Mouse (Mus musculus) bone marrow macrophage, adult 2 months (primary cell): ENCODE measurements around the gene Rps23. TPM values are rescaled to one million over a fixed set of nuclear protein-coding genes. Genes with fewer than 3 reads are reported as not detected.
"Not testable (repeated sequence)": the region's sequence is repeated elsewhere in the genome, so short reads cannot be mapped to it uniquely, and the experiment has no call there.

Experiments
- H3K27ac ChIP-seq: 2 replicates; pipeline ENCODE4 v1.5.1; 2012; ENCODE audit warnings: low read depth, low read length; ENCODE audit not compliant: insufficient read depth
- H3K4me1 ChIP-seq: 2 replicates; pipeline ENCODE4 v1.6.1; 2012; ENCODE audit warnings: low read length; ENCODE audit not compliant: control insufficient read depth, insufficient read depth
- H3K4me3 ChIP-seq: 2 replicates; pipeline ENCODE4 v1.5.1; 2012; ENCODE audit warnings: mild to moderate bottlenecking, low read length, moderate library complexity; ENCODE audit not compliant: insufficient read depth
- CTCF ChIP-seq: IDR thresholded peaks from 2 replicates; pipeline ENCODE4 v1.5.1; 2012; ENCODE audit warnings: low read depth, mild to moderate bottlenecking, low read length, moderate library complexity
- POLR2A ChIP-seq: IDR thresholded peaks from 2 replicates; pipeline ENCODE4 v1.6.1; 2012; ENCODE audit warnings: mild to moderate bottlenecking, low read depth, low read length, borderline replicate concordance
- polyA plus RNA-seq: library from polyadenylated mRNA; stranded (reverse); fragments of >200 nt; gene quantifications from 2 replicates; pipeline ENCODE4 v1.2.4, GENCODE M21; 2012; ENCODE audit not compliant: missing spikeins, insufficient read depth, insufficient read length

Gene Rps23
- polyA plus RNA-seq, 1 experiment: 640 TPM

- no peak overlapping the region for H3K4me3 ChIP-seq
- TF ChIP-seq POLR2A (no peak), CTCF (no peak)
- no peak overlapping the region for H3K27ac ChIP-seq
- H3K4me1 ChIP-seq: no peaks in the 10 kb centered on the region
These were observed 15.4 kb upstream of the Rps23 start for GRCm38 (mm10) chr13:90907376-90907775.

- Histone ChIP-seq H3K4me3 (no peak overlapping the region), H3K27ac (no peak overlapping the region), H3K4me1 (no peaks in the 10 kb centered on the region)
- no peak for TF ChIP-seq CTCF
- TF ChIP-seq POLR2A: no peak
These were observed 9.7 kb upstream of the Rps23 start for GRCm38 (mm10) chr13:90912760-90913674.

- Histone ChIP-seq H3K4me3 (no peak overlapping the region), H3K27ac (no peak overlapping the region), H3K4me1 (no peaks in the 10 kb centered on the region)
- TF ChIP-seq CTCF: no peak
- TF ChIP-seq POLR2A: no peak
These were observed 9.0 kb upstream of the Rps23 start for GRCm38 (mm10) chr13:90913675-90914192.

- TF ChIP-seq POLR2A: no peak
- no peak for TF ChIP-seq CTCF
- H3K27ac ChIP-seq: no peak overlapping the region
- H3K4me3 ChIP-seq: no peak overlapping the region
- H3K4me1 ChIP-seq: no peaks in the 10 kb centered on the region
These were observed 8.0 kb upstream of the Rps23 start for GRCm38 (mm10) chr13:90914721-90915120.

GRCm38 (mm10) chr13:90923617-90924016 lies 859 bp downstream of the Rps23 start:
- Histone ChIP-seq H3K27ac (peak overlapping the region; percentile 88), H3K4me3 (peak overlapping the region; percentile 98)
- H3K4me1 ChIP-seq: not testable (repeated sequence)

- Histone ChIP-seq H3K27ac (peak overlapping the region; percentile 88), H3K4me1 (0 out of 2 replicates have a peak, but pooled peaks cover 2% of the 10 kb centered on the region), H3K4me3 (peak overlapping the region; percentile 98)
- TF ChIP-seq CTCF (no peak), POLR2A (no peak)
These were observed 1.3 kb downstream of the Rps23 start for GRCm38 (mm10) chr13:90924072-90924471.

- TF ChIP-seq POLR2A (no peak), CTCF (no peak)
- H3K4me1 ChIP-seq: 0 out of 2 replicates have a peak, but pooled peaks cover 2% of the 10 kb centered on the region
- no peak overlapping the region for H3K4me3 ChIP-seq
- H3K27ac ChIP-seq: no peak overlapping the region
These were observed 2.4 kb downstream of the Rps23 start for GRCm38 (mm10) chr13:90925191-90925590.

- Histone ChIP-seq H3K4me1 (0 out of 2 replicates have a peak, but pooled peaks cover 2% of the 10 kb centered on the region), H3K4me3 (no peak overlapping the region), H3K27ac (no peak overlapping the region)
- no peak for TF ChIP-seq CTCF
- TF ChIP-seq POLR2A: no peak
These were observed 3.5 kb downstream of the Rps23 start for GRCm38 (mm10) chr13:90926125-90926765.

GRCm38 (mm10) chr13:90926938-90927633 lies 4.3 kb downstream of the Rps23 start:
- no peak for TF ChIP-seq CTCF
- TF ChIP-seq POLR2A: no peak
- Histone ChIP-seq H3K27ac (no peak overlapping the region), H3K4me3 (no peak overlapping the region), H3K4me1 (0 out of 2 replicates have a peak, but pooled peaks cover 2% of the 10 kb centered on the region)

GRCm38 (mm10) chr13:90928266-90928665 lies 5.5 kb downstream of the Rps23 start:
- H3K4me3 ChIP-seq, H3K4me1 ChIP-seq, H3K27ac ChIP-seq: not testable (repeated sequence)
